10 mouse cellular contexts compared by ENCODE assay signal in genomic region chr4:150872681-150873080, GRCm38 (mm10). TPM values are rescaled to one million over a fixed set of nuclear protein-coding genes. Genes with fewer than 3 reads are reported as not detected.
DNase-seq lines count a peak whose midpoint lies in the region; ATAC-seq and TF ChIP-seq lines count a peak whose summit lies in the region.
"Had no signal": no experiment of that assay in that cellular context is flagged by ENCODE, and none has a peak within 500 bp of the region (broad histone marks: within the 10 kb centered on the region; RNA-seq: fewer than 3 reads in every experiment).

No protein-coding gene starts in this region.

- no peak for TF ChIP-seq CTCF in kidney, adult 2 months (conservative IDR thresholded peaks at IDR 0.05; ENCODE audit: insufficient read depth, insufficient read length, low read depth, low read length)
- no peak for TF ChIP-seq CTCF in cortical plate, adult 2 months (IDR thresholded peaks at IDR 0.05; ENCODE audit: extremely low read depth, insufficient read depth, low read length)
- TF ChIP-seq CTCF in midbrain, postnatal 0 days (IDR thresholded peaks at IDR 0.05), result no peak

- peaks cover 3% of the 10 kb centered on the region; the same call in 1 of the 2 replicates for H3K36me3 ChIP-seq in kidney, embryonic 16.5 days (ENCODE audit: insufficient read depth, low read length)
- H3K36me3 ChIP-seq in kidney, adult 2 months (ENCODE audit: control insufficient read depth, insufficient read depth, low read length), result peaks cover 5% of the 10 kb centered on the region; the same call in 1 of the 2 replicates
- peaks cover 6% of the 10 kb centered on the region for H3K36me3 ChIP-seq in embryonic facial prominence, embryonic 12.5 days
- H3K36me3 ChIP-seq in limb, embryonic 15.5 days, result peaks cover 5% of the 10 kb centered on the region; the same call in 1 of the 2 replicates
- H3K36me3 ChIP-seq in midbrain, embryonic 10.5 days, result peaks cover 9% of the 10 kb centered on the region
- no peaks in the 10 kb centered on the region; the same call in 1 of the 2 replicates for H3K36me3 ChIP-seq in midbrain, postnatal 0 days (ENCODE audit: insufficient read depth, low read length)
- H3K36me3 ChIP-seq: G1E had no signal

- no peak overlapping the region for H3K4me2 ChIP-seq in kidney, embryonic 16.5 days (replicated peaks; ENCODE audit: low read depth, low read length)
- peak overlapping the region; percentile 6; the same call in 1 of the 2 replicates for H3K4me2 ChIP-seq in embryonic facial prominence, embryonic 12.5 days (replicated peaks)
- no peak overlapping the region for H3K4me2 ChIP-seq in limb, embryonic 15.5 days
- H3K4me2 ChIP-seq in midbrain, postnatal 0 days (ENCODE audit: low read depth, low read length, poor library complexity, severe bottlenecking), result no peak overlapping the region

- 0 out of 2 replicates have a peak overlapping the region, but pooled peaks have one; percentile 23 for H3K27ac ChIP-seq in kidney, embryonic 16.5 days (ENCODE audit: low read length)
- no peak overlapping the region for H3K27ac ChIP-seq in kidney, adult 2 months (ENCODE audit: insufficient read depth, low read depth, low read length)
- peak overlapping the region; percentile 9; the same call in 1 of the 2 replicates for H3K27ac ChIP-seq in cortical plate, adult 2 months (ENCODE audit: insufficient read depth, low read length)
- H3K27ac ChIP-seq in embryonic facial prominence, embryonic 12.5 days, result peak overlapping the region; percentile 73
- H3K27ac ChIP-seq in limb, embryonic 15.5 days, result peak overlapping the region; percentile 76
- no peak overlapping the region for H3K27ac ChIP-seq in midbrain, embryonic 10.5 days (replicated peaks)
- H3K27ac ChIP-seq in midbrain, postnatal 0 days (ENCODE audit: low read depth, low read length), result no peak overlapping the region

- no peaks in the 10 kb centered on the region for H3K9me3 ChIP-seq in kidney, embryonic 16.5 days (ENCODE audit: low read length)
- H3K9me3 ChIP-seq in embryonic facial prominence, embryonic 12.5 days, result no peaks in the 10 kb centered on the region
- no peaks in the 10 kb centered on the region for H3K9me3 ChIP-seq in limb, embryonic 15.5 days
- H3K9me3 ChIP-seq in midbrain, embryonic 10.5 days (replicated peaks), result no peaks in the 10 kb centered on the region
- H3K9me3 ChIP-seq in midbrain, postnatal 0 days (ENCODE audit: low read length), result no peaks in the 10 kb centered on the region
- H3K9me3 ChIP-seq: G1E had no signal

- peaks cover 35% of the 10 kb centered on the region for H3K4me1 ChIP-seq in kidney, embryonic 16.5 days (ENCODE audit: insufficient read depth, low read length)
- peaks cover 13% of the 10 kb centered on the region; the same call in 1 of the 2 replicates for H3K4me1 ChIP-seq in kidney, adult 2 months (ENCODE audit: control insufficient read depth, insufficient read depth, low read length)
- peaks cover 6% of the 10 kb centered on the region; the same call in 1 of the 2 replicates for H3K4me1 ChIP-seq in cortical plate, adult 2 months (ENCODE audit: control insufficient read depth, insufficient read depth, low read length)
- peaks cover 25% of the 10 kb centered on the region for H3K4me1 ChIP-seq in embryonic facial prominence, embryonic 12.5 days
- peaks cover 36% of the 10 kb centered on the region for H3K4me1 ChIP-seq in limb, embryonic 15.5 days
- peaks cover 24% of the 10 kb centered on the region for H3K4me1 ChIP-seq in midbrain, embryonic 10.5 days
- peaks cover 4% of the 10 kb centered on the region; the same call in 1 of the 2 replicates for H3K4me1 ChIP-seq in midbrain, postnatal 0 days (ENCODE audit: insufficient read depth, low read length)

- H3K4me3 ChIP-seq in kidney, embryonic 16.5 days (ENCODE audit: low read length), result no peak overlapping the region
- no peak overlapping the region for H3K4me3 ChIP-seq in kidney, adult 2 months (ENCODE audit: insufficient read depth, low read depth, low read length)
- H3K4me3 ChIP-seq in cortical plate, adult 2 months (ENCODE audit: insufficient read depth, low read length), result no peak overlapping the region
- no peak overlapping the region for H3K4me3 ChIP-seq in embryonic facial prominence, embryonic 12.5 days
- no peak overlapping the region for H3K4me3 ChIP-seq in limb, embryonic 15.5 days
- no peak overlapping the region for H3K4me3 ChIP-seq in midbrain, embryonic 10.5 days
- no peak overlapping the region for H3K4me3 ChIP-seq in midbrain, postnatal 0 days (ENCODE audit: low read depth, low read length)

- no peak for DNase-seq in kidney, adult 2 months
- DNase-seq in midbrain, embryonic 10.5 days (ENCODE audit: low spot score), result no peak
- no peak for DNase-seq in midbrain, postnatal 0 days (ENCODE audit: low spot score)
- DNase-seq: right cerebral cortex, postnatal 25 days; thymus, postnatal 25 days had no signal

- H3K27me3 ChIP-seq in kidney, embryonic 16.5 days (ENCODE audit: insufficient read depth, low read length), result no peaks in the 10 kb centered on the region
- no peaks in the 10 kb centered on the region for H3K27me3 ChIP-seq in kidney, adult 2 months (replicated peaks; ENCODE audit: control insufficient read depth, insufficient read depth, low read length)
- no peaks in the 10 kb centered on the region for H3K27me3 ChIP-seq in embryonic facial prominence, embryonic 12.5 days
- no peaks in the 10 kb centered on the region for H3K27me3 ChIP-seq in limb, embryonic 15.5 days
- no peaks in the 10 kb centered on the region for H3K27me3 ChIP-seq in midbrain, embryonic 10.5 days (ENCODE audit: low read depth, poor library complexity, severe bottlenecking)
- H3K27me3 ChIP-seq in midbrain, postnatal 0 days (ENCODE audit: insufficient read depth, low read length), result no peaks in the 10 kb centered on the region

- WGBS in kidney, embryonic 16.5 days, result 63% methylated on average over 8 of the region's 8 CpGs
- WGBS in kidney, adult 2 months, result 56% methylated on average over 8 of the region's 8 CpGs
- 58% methylated on average over 8 of the region's 8 CpGs for WGBS in embryonic facial prominence, embryonic 12.5 days
- WGBS in limb, embryonic 15.5 days, result 67% methylated on average over 8 of the region's 8 CpGs
- WGBS in midbrain, embryonic 10.5 days, result 86% methylated on average over 8 of the region's 8 CpGs
- 87% methylated on average over 8 of the region's 8 CpGs for WGBS in midbrain, postnatal 0 days

- no peak for TF ChIP-seq POLR2A in kidney, adult 2 months (IDR thresholded peaks at IDR 0.05; ENCODE audit: low read depth, low read length)
- TF ChIP-seq POLR2A in cortical plate, adult 2 months (IDR thresholded peaks at IDR 0.05; ENCODE audit: extremely low read depth, insufficient read depth, low read length), result no peak

- no peak for ATAC-seq in kidney, embryonic 16.5 days (ENCODE audit: low FRiP score, low TSS enrichment)
- no peak for ATAC-seq in embryonic facial prominence, embryonic 12.5 days (ENCODE audit: insufficient number of reproducible peaks, insufficient read depth, low FRiP score, low TSS enrichment)
- no peak for ATAC-seq in limb, embryonic 15.5 days (ENCODE audit: insufficient number of reproducible peaks, low FRiP score, low TSS enrichment, low read depth)
- no peak for ATAC-seq in midbrain, postnatal 0 days (ENCODE audit: low FRiP score)

- H3K9ac ChIP-seq in kidney, embryonic 16.5 days (replicated peaks; ENCODE audit: low read length), result no peak overlapping the region
- H3K9ac ChIP-seq in embryonic facial prominence, embryonic 12.5 days, result 0 out of 2 replicates have a peak overlapping the region, but pooled peaks have one; percentile 30
- H3K9ac ChIP-seq in limb, embryonic 15.5 days, result no peak overlapping the region
- H3K9ac ChIP-seq in midbrain, postnatal 0 days (replicated peaks; ENCODE audit: low read length, poor library complexity, severe bottlenecking), result no peak overlapping the region

RNA-seq across cellular contexts. Expression of gene Errfi1, which starts 19.0 kb away (rescaled TPM):
- 32.8 and 33.4 TPM in 2 replicates for polyA plus RNA-seq in kidney, embryonic 16.5 days (2015; fragmentation: Nextera tagmentation; extraction: Ambion mirVana)
- polyA plus RNA-seq in kidney, adult 2 months (2012; rRNA removed), result 230 TPM in 2 replicates
- 21.6 and 22.5 TPM in 2 replicates for polyA plus RNA-seq in cortical plate, adult 2 months (2012; rRNA removed)
- 26.9 and 27.8 TPM in 2 replicates for polyA plus RNA-seq in embryonic facial prominence, embryonic 12.5 days (2016; fragmentation: Nextera tagmentation; extraction: Ambion mirVana)
- polyA plus RNA-seq in limb, embryonic 15.5 days (2015; fragmentation: Nextera tagmentation; extraction: Ambion mirVana), result 29.4 and 31.4 TPM in 2 replicates
- polyA plus RNA-seq in midbrain, embryonic 10.5 days (2016; fragmentation: Nextera tagmentation; extraction: Ambion mirVana), result 23.4 and 25.2 TPM in 2 replicates
- total RNA-seq in midbrain, postnatal 0 days (2014; rRNA removed), result 33.0 and 33.9 TPM in 2 replicates
- 20.3 and 21.0 TPM in 2 replicates for polyA plus RNA-seq in midbrain, postnatal 0 days (2015; fragmentation: Nextera tagmentation; extraction: Ambion mirVana)
- polyA plus RNA-seq: G1E had no signal

RNA-seq across cellular contexts. Expression of gene Park7, which starts 41.6 kb away (rescaled TPM):
- 404 and 421 TPM in 2 replicates for polyA plus RNA-seq in kidney, embryonic 16.5 days (2015; fragmentation: Nextera tagmentation; extraction: Ambion mirVana)
- polyA plus RNA-seq in kidney, adult 2 months (2012; rRNA removed), result 314 and 444 TPM in 2 replicates
- polyA plus RNA-seq in cortical plate, adult 2 months (2012; rRNA removed), result 284 and 300 TPM in 2 replicates
- polyA plus RNA-seq in embryonic facial prominence, embryonic 12.5 days (2016; fragmentation: Nextera tagmentation; extraction: Ambion mirVana), result 425 and 444 TPM in 2 replicates
- polyA plus RNA-seq in limb, embryonic 15.5 days (2015; fragmentation: Nextera tagmentation; extraction: Ambion mirVana), result 349 and 381 TPM in 2 replicates
- 456 and 487 TPM in 2 replicates for polyA plus RNA-seq in midbrain, embryonic 10.5 days (2016; fragmentation: Nextera tagmentation; extraction: Ambion mirVana)
- total RNA-seq in midbrain, postnatal 0 days (2014; rRNA removed), result 167 and 180 TPM in 2 replicates
- 427 and 453 TPM in 2 replicates for polyA plus RNA-seq in midbrain, postnatal 0 days (2015; fragmentation: Nextera tagmentation; extraction: Ambion mirVana)

RNA-seq across cellular contexts. Expression of gene Tnfrsf9, which starts 41.7 kb away (rescaled TPM):
- 0.26 and 0.40 TPM in 2 replicates for polyA plus RNA-seq in kidney, embryonic 16.5 days (2015; fragmentation: Nextera tagmentation; extraction: Ambion mirVana)
- polyA plus RNA-seq in kidney, adult 2 months (2012; rRNA removed), result 0.14 and 0.86 TPM in 2 replicates
- polyA plus RNA-seq in cortical plate, adult 2 months (2012; rRNA removed), result 0.71 and 0.74 TPM in 2 replicates
- 0.29 and 1.0 TPM in 2 replicates for polyA plus RNA-seq in embryonic facial prominence, embryonic 12.5 days (2016; fragmentation: Nextera tagmentation; extraction: Ambion mirVana)
- polyA plus RNA-seq in limb, embryonic 15.5 days (2015; fragmentation: Nextera tagmentation; extraction: Ambion mirVana), result 0.83 and 1.1 TPM in 2 replicates
- 0.21 and 0.33 TPM in 2 replicates for polyA plus RNA-seq in midbrain, embryonic 10.5 days (2016; fragmentation: Nextera tagmentation; extraction: Ambion mirVana)
- total RNA-seq in midbrain, postnatal 0 days (2014; rRNA removed), result not detected in 2 replicates
- 0.25 and 0.29 TPM in 2 replicates for polyA plus RNA-seq in midbrain, postnatal 0 days (2015; fragmentation: Nextera tagmentation; extraction: Ambion mirVana)

Comparison
In these comparisons a context has a peak if more than half of its experiments do, and no peak if none do; other contexts are left out.
1. H3K27ac ChIP-seq: peak in kidney, embryonic 16.5 days (single experiment), cortical plate, adult 2 months (single experiment), embryonic facial prominence, embryonic 12.5 days (single experiment) and limb, embryonic 15.5 days (single experiment); none in kidney, adult 2 months (single experiment), midbrain, embryonic 10.5 days (single experiment) and midbrain, postnatal 0 days (single experiment).